Mouse (Mus musculus): ENCODE data around the gene Ptges2. TPM values are rescaled to one million over a fixed set of nuclear protein-coding genes. Genes with fewer than 3 reads are reported as not detected.
A peak's percentile ranks its signal among the peaks of the same experiment; 100 is the strongest.

The Ptges2 gene
- total and polyA plus RNA-seq, 3 experiments: 30.4 to 396 (median 47.0) TPM

- TF ChIP-seq GATA1 (IDR thresholded peaks at IDR 0.05; ENCODE audit: low read depth, low read length): peak; percentile 3; the same call in 1 of the 2 replicates
- no peak for TF ChIP-seq POLR2AphosphoS5 (IDR thresholded peaks at IDR 0.05; ENCODE audit: borderline replicate concordance, low read depth, low read length)
- Histone ChIP-seq H3K4me3 (ENCODE audit: control insufficient read depth in 1 of 2, insufficient read depth in 1 of 2, low read depth in 2 of 2, low read length in 2 of 2) (peak overlapping the region; percentile 55 to 67; a peak in 3 of 4 replicates), H3K9me3 (replicated peaks; ENCODE audit: insufficient read depth, low read length) (no peaks in the 10 kb centered on the region), H3K4me1 (ENCODE audit: control insufficient read depth in 1 of 2, insufficient read depth in 2 of 2, low read length in 2 of 2) (peaks cover 4 to 9% of the 10 kb centered on the region in 2 experiments; a peak in 3 of 4 replicates), H3K9ac (ENCODE audit: control insufficient read depth, low read depth, low read length, poor library complexity, severe bottlenecking) (peak overlapping the region; percentile 44), H3K36me3 (ENCODE audit: control insufficient read depth in 1 of 2, insufficient read depth in 2 of 2, low read length in 2 of 2) (peaks cover 0 to 4% of the 10 kb centered on the region in 2 experiments; a peak in 2 of 4 replicates), H3K27me3 (ENCODE audit: control insufficient read depth in 1 of 2, insufficient read depth in 2 of 2, low read length in 2 of 2) (peaks cover under 1 to 4% of the 10 kb centered on the region in 2 experiments; a peak in 2 of 4 replicates), H3K27ac (ENCODE audit: control insufficient read depth, low read depth, low read length) (no peak overlapping the region), H3K79me2 (ENCODE audit: control insufficient read depth, insufficient read depth, low read length, poor library complexity) (no peaks in the 10 kb centered on the region)
- peak; percentile 27 for DNase-seq (ENCODE audit: low read depth, low spot score)
These were observed 41.9 kb upstream of the Ptges2 start for GRCm38 (mm10) chr2:32353836-32354235.

- TF ChIP-seq MYC (IDR thresholded peaks at IDR 0.05; ENCODE audit: low read depth, low read length): no peak
- TF ChIP-seq CTCF (IDR thresholded peaks at IDR 0.05 in 2 of 3, conservative IDR thresholded peaks at IDR 0.05 in 1 of 3; ENCODE audit: control insufficient read depth in 1 of 3, insufficient read depth in 1 of 3, low read depth in 2 of 3, low read length in 3 of 3, poor library complexity in 1 of 3, severe bottlenecking in 1 of 3): no peak
- TF ChIP-seq NRF1 (IDR thresholded peaks at IDR 0.05; ENCODE audit: insufficient read depth, low read depth, low read length, poor library complexity, severe bottlenecking): no peak
- TF ChIP-seq SIN3A (IDR thresholded peaks at IDR 0.05; ENCODE audit: low read length): no peak
- no peak for TF ChIP-seq RAD21 (IDR thresholded peaks at IDR 0.05; ENCODE audit: low read depth, low read length)
- TF ChIP-seq MEF2A (IDR thresholded peaks at IDR 0.05; ENCODE audit: extremely low read depth, insufficient replicate concordance, low read depth, low read length, poor library complexity, severe bottlenecking): no peak
- no peak for TF ChIP-seq USF2 (IDR thresholded peaks at IDR 0.05; ENCODE audit: borderline replicate concordance in 1 of 2, insufficient read depth in 1 of 2, low read depth in 1 of 2, low read length in 2 of 2)
- TF ChIP-seq POLR2A (IDR thresholded peaks at IDR 0.05; ENCODE audit: control insufficient read depth in 1 of 2, insufficient read depth in 1 of 2, low read depth in 1 of 2, low read length in 2 of 2, poor library complexity in 1 of 2): no peak
- no peak for TF ChIP-seq MAFK (IDR thresholded peaks at IDR 0.05; ENCODE audit: borderline replicate concordance, low read depth, low read length)
- TF ChIP-seq ELF1 (IDR thresholded peaks at IDR 0.05; ENCODE audit: low read depth, low read length): no peak
- no peak for TF ChIP-seq POLR2AphosphoS2 (IDR thresholded peaks at IDR 0.05; ENCODE audit: low read length)
- no peak for TF ChIP-seq JUND (IDR thresholded peaks at IDR 0.05; ENCODE audit: low read depth, low read length)
- no peak for TF ChIP-seq RCOR1 (IDR thresholded peaks at IDR 0.05; ENCODE audit: low read depth, low read length)
- no peak for TF ChIP-seq TAL1 (IDR thresholded peaks at IDR 0.05; ENCODE audit: low read length)
- no peak for TF ChIP-seq MAX (IDR thresholded peaks at IDR 0.05; ENCODE audit: low read length)
- TF ChIP-seq USF1 (IDR thresholded peaks at IDR 0.05; ENCODE audit: low read depth, low read length): no peak
- no peak overlapping the region for H3K9ac ChIP-seq (ENCODE audit: control insufficient read depth, low read depth, low read length, poor library complexity, severe bottlenecking)
- no peak overlapping the region for H3K4me3 ChIP-seq (ENCODE audit: control insufficient read depth in 1 of 2, insufficient read depth in 1 of 2, low read depth in 2 of 2, low read length in 2 of 2)
- no peak for DNase-seq (ENCODE audit: low read depth, low spot score)
- peaks cover 4 to 9% of the 10 kb centered on the region in 2 experiments; a peak in 3 of 4 replicates for H3K4me1 ChIP-seq (ENCODE audit: control insufficient read depth in 1 of 2, insufficient read depth in 2 of 2, low read length in 2 of 2)
- H3K27me3 ChIP-seq (ENCODE audit: control insufficient read depth in 1 of 2, insufficient read depth in 2 of 2, low read length in 2 of 2): peaks cover 1 to 4% of the 10 kb centered on the region in 2 experiments; a peak in 3 of 4 replicates
- H3K36me3 ChIP-seq (ENCODE audit: control insufficient read depth in 1 of 2, insufficient read depth in 2 of 2, low read length in 2 of 2): peaks cover 0 to 4% of the 10 kb centered on the region in 2 experiments; a peak in 2 of 4 replicates
- no peaks in the 10 kb centered on the region for H3K79me2 ChIP-seq (ENCODE audit: control insufficient read depth, insufficient read depth, low read length, poor library complexity)
- no peak overlapping the region for H3K27ac ChIP-seq (ENCODE audit: control insufficient read depth, low read depth, low read length)
- no peaks in the 10 kb centered on the region for H3K9me3 ChIP-seq (replicated peaks; ENCODE audit: insufficient read depth, low read length)
These were observed 41.3 kb upstream of the Ptges2 start for GRCm38 (mm10) chr2:32354336-32354895.

Measured in MEL (cell line).